Comparison of ENCODE assay signal across 8 mouse cellular contexts in the genomic region with DNA sequence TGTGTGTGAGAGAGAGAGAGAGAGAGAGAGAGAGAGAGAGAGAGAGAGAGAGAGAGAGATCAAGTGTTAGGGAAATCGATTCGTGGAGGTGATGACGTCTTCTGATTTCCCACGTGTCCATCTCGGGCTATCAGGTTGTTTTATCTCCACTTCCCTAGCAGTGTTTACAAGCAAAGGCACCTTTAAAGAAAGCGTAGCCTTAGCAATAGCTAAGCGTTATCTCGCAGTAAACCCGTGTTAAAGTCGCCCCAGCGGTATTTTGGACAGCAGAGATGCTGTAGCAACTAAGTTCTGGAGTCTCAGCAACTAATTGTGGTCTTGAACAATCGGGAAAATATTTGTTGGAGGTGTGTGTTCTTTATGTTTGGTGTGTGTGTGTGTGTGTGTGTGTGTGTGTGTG. TPM values are rescaled to one million over a fixed set of nuclear protein-coding genes. Genes with fewer than 3 reads are reported as not detected.
DNase-seq lines count a peak whose midpoint lies in the region; ATAC-seq lines count a peak whose summit lies in the region.

No protein-coding gene starts in this region.

- H3K9ac ChIP-seq in limb, embryonic 13.5 days = no peak overlapping the region; the same call in 1 of the 2 replicates
- H3K9ac ChIP-seq in neural tube, embryonic 14.5 days (replicated peaks; ENCODE audit: low read depth, low read length) = no peak overlapping the region

- no peak for ATAC-seq in megakaryocyte, adult 5-6 weeks (ENCODE audit: poor library complexity, severe bottlenecking)
- ATAC-seq in limb, embryonic 13.5 days (ENCODE audit: low FRiP score, low read depth) = no peak
- no peak for ATAC-seq in neural tube, embryonic 14.5 days (ENCODE audit: low read depth)

- no peaks in the 10 kb centered on the region for H3K36me3 ChIP-seq in megakaryocyte, embryonic 14.5 days (replicated peaks; ENCODE audit: low read length)
- peaks cover 25% of the 10 kb centered on the region for H3K36me3 ChIP-seq in forebrain, embryonic 10.5 days (replicated peaks)
- no peaks in the 10 kb centered on the region for H3K36me3 ChIP-seq in limb, embryonic 13.5 days
- no peaks in the 10 kb centered on the region for H3K36me3 ChIP-seq in neural tube, embryonic 14.5 days (ENCODE audit: control insufficient read depth, insufficient read depth, low read length)

- no peaks in the 10 kb centered on the region for H3K9me3 ChIP-seq in megakaryocyte, embryonic 14.5 days
- H3K9me3 ChIP-seq in forebrain, embryonic 10.5 days = no peaks in the 10 kb centered on the region
- H3K9me3 ChIP-seq in limb, embryonic 13.5 days = no peaks in the 10 kb centered on the region
- H3K9me3 ChIP-seq in neural tube, embryonic 14.5 days (ENCODE audit: control insufficient read depth, low read length) = no peaks in the 10 kb centered on the region

- H3K27me3 ChIP-seq in megakaryocyte, embryonic 14.5 days (replicated peaks) = peaks cover 44% of the 10 kb centered on the region
- H3K27me3 ChIP-seq in forebrain, embryonic 10.5 days (ENCODE audit: poor library complexity, severe bottlenecking) = peaks cover 24% of the 10 kb centered on the region
- H3K27me3 ChIP-seq in limb, embryonic 13.5 days = peaks cover 24% of the 10 kb centered on the region
- H3K27me3 ChIP-seq in neural tube, embryonic 14.5 days (ENCODE audit: control insufficient read depth, insufficient read depth, low read length) = peaks cover 2% of the 10 kb centered on the region; the same call in 1 of the 2 replicates

- peaks cover 24% of the 10 kb centered on the region for H3K4me1 ChIP-seq in megakaryocyte, embryonic 14.5 days
- H3K4me1 ChIP-seq in forebrain, embryonic 10.5 days = peaks cover 62% of the 10 kb centered on the region
- H3K4me1 ChIP-seq in limb, embryonic 13.5 days = peaks cover 7% of the 10 kb centered on the region; the same call in 1 of the 2 replicates
- peaks cover 4% of the 10 kb centered on the region; the same call in 1 of the 2 replicates for H3K4me1 ChIP-seq in neural tube, embryonic 14.5 days (ENCODE audit: control insufficient read depth, insufficient read depth, low read length)

- peak; percentile 27 for DNase-seq in forebrain, embryonic 10.5 days (ENCODE audit: extremely low spot score, low spot score)
- DNase-seq in spleen, postnatal 10 days (ENCODE audit: low spot score in 2 of 2) = no peak
- DNase-seq in adrenal gland, postnatal 14 days = no peak
- DNase-seq in gastrocnemius, postnatal 10 days = no peak

- peak overlapping the region; percentile 94 for H3K4me2 ChIP-seq in limb, embryonic 13.5 days (replicated peaks)
- H3K4me2 ChIP-seq in neural tube, embryonic 14.5 days (ENCODE audit: low read depth, low read length) = peak overlapping the region; percentile 96

- H3K4me3 ChIP-seq in megakaryocyte, embryonic 14.5 days (replicated peaks) = peak overlapping the region; percentile 64
- peak overlapping the region; percentile 87 for H3K4me3 ChIP-seq in forebrain, embryonic 10.5 days
- H3K4me3 ChIP-seq in limb, embryonic 13.5 days = peak overlapping the region; percentile 77
- H3K4me3 ChIP-seq in neural tube, embryonic 14.5 days (ENCODE audit: low read depth, low read length) = peak overlapping the region; percentile 76; the same call in 1 of the 2 replicates

- WGBS in forebrain, embryonic 10.5 days = 5% methylated on average over 12 of the region's 12 CpGs
- WGBS in limb, embryonic 13.5 days = 4% methylated on average over 12 of the region's 12 CpGs
- 3% methylated on average over 12 of the region's 12 CpGs for WGBS in neural tube, embryonic 14.5 days

- peak overlapping the region; percentile 95 for H3K27ac ChIP-seq in forebrain, embryonic 10.5 days
- no peak overlapping the region for H3K27ac ChIP-seq in limb, embryonic 13.5 days
- H3K27ac ChIP-seq in neural tube, embryonic 14.5 days (ENCODE audit: low read depth, low read length) = no peak overlapping the region

RNA-seq across cellular contexts. Expression of a gene that starts 1.7 kb away (rescaled TPM):
- polyA plus RNA-seq in megakaryocyte, embryonic 14.5 days (2012; ENCODE audit: insufficient read depth, low replicate concordance) = 2.2 and 4.3 TPM in 2 replicates
- not detected in 2 replicates for total RNA-seq in megakaryocyte, adult 5-6 weeks (2015)
- total RNA-seq in megakaryocyte, adult 5-6 weeks (2017) = 0.07 TPM in 1 of 2 replicates, not detected in the other
- 12.7 and 14.7 TPM in 2 replicates for polyA plus RNA-seq in forebrain, embryonic 10.5 days (2016; fragmentation: Nextera tagmentation; extraction: Ambion mirVana)
- 2.2 and 2.8 TPM in 2 replicates for polyA plus RNA-seq in limb, embryonic 13.5 days (2015; fragmentation: Nextera tagmentation; extraction: Ambion mirVana)
- 3.8 and 4.1 TPM in 2 replicates for polyA plus RNA-seq in neural tube, embryonic 14.5 days (2014; fragmentation: Nextera tagmentation; extraction: Ambion mirVana)
- 10.1 and 10.9 TPM in 2 replicates for total RNA-seq in adrenal gland, postnatal 14 days (2021)
- total RNA-seq in gastrocnemius, postnatal 10 days (2021) = 1 to 10 TPM; 1.7 to 2.2 TPM
